Mouse (Mus musculus) adipose tissue, adult 10 weeks (tissue): ENCODE results near the gene Slc6a21. TPM values are rescaled to one million over a fixed set of nuclear protein-coding genes. Genes with fewer than 3 reads are reported as not detected.

ENCODE experiments used
- polyA plus RNA-seq: library from polyadenylated mRNA; stranded (reverse); fragments of 350-450 nt; fragmentation: Illumina TruSeq; extraction: RNeasy Lipid Tissue Mini Kit (QIAGEN cat#74804); gene quantifications from one replicate; pipeline ENCODE4 v1.2.3, GENCODE M21; 2014; ENCODE audit warnings: low read depth, low replicate concordance

Slc6a21 gene
- polyA plus RNA-seq = 9.4 TPM

DNA sequence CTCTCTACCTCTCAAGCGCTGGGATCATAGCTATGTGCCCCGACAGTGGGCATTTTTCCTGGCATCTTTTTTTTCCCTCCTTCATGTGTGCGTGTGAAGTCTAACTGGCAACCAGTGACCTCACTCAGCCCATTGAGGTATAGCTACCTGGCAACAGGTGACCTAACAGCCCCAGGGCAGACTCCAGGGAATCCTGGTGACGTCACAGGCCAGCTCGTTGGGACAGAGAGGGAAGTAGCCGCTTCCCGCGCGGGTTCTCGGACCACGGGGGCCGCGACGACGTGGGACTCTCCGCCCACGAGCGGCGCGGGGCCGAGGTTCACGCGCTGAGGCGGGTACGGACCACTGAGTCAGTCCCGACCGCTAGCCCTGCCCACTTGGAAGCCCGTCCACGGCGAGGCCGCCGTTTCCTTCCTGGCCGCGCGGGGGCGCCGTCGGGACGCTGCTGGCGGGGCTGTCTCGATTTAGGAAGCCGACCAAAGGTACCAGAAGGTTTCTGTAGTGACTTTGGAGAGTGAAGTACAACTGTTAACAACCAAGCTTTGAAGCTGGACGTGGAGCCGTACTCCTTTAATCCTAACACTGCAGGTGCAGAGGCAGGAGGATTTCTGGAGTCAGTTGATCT is at the start of gene Slc6a21:
Gene Slc6a21, plus strand, starts transcription at position 378 of the 625 bp plus-strand sequence.

DNA sequence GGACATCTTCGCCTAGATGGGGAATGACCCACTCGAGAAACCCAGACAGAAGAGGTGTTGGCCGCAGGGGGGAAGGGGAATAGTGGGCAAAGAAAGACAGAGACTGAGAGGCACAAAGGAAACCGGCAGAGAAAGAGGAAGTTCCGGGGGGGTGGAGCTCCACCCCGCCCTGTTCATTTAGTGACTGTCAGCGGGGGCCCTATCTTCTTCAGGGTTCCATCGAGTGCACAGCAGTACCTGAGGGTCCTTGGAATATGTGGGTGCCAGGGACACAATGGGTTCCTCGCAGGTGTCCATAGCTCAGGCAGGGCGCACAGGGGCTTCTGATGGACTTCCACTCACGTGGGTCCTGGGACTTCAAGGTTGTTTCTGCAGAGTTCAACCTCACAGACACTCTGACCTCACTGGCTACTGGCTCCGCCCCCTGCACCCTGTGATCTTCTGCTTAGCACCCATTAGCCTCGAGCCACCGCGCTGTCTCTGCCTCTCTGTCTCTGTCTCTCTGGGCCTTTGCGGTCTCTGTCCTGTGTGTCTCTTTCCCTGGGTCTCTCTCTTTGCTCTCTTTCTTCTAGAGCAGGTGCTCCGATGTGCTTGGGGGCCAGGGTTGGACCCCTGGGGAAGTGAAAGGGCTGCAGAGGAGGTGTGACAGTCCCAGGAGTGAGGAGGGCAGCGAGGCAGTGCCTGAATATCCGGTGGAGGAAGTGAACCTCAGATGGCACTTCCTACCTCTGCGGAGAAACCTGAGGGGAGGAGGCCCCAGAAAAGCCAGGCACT is 38.4 kb upstream of the Slc6a21 start, which contains the start of gene Cd37:
Gene Cd37, minus strand, starts transcription at position 393 of the 774 bp plus-strand sequence.

DNA sequence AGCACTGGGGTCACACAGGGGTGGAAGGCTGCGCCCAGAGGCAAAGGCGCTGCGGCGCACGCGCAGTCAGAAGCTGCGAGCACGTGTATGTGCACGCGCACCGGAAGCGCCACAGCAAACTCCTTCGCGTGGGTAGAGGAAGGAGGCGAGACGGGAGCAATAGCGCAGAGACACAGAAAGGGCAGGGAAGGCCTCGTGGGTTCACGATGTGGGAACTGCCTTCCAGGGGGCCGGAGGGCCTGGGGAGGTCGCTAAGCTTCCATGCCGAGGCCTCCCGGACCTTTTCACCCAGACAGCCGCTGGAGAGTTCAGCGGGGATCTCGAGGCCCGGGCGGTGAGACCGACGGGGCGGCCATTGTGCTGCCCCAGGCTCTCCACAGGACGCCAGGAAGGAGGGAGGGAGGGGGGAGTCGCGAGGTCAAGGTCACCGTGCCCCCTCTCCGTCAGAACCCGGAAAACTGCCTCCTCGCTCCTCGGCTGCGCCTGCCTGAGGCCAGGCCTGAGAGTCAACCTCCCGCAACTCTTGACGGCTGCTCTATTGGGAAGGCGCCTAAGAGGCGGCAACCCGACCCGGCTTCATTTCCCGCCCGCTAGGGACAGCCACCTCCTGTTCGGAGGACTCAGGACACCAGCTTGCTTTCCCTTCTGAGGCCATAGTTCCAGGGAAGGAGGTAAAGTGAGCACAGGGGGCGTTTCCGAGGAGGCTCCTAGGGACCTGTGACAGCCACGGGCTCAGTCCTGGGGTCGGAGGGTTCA is 36.5 kb upstream of the Slc6a21 start, which contains the start of gene Slc6a16:
Gene Slc6a16, plus strand, starts transcription at position 453 of the 756 bp plus-strand sequence.

DNA sequence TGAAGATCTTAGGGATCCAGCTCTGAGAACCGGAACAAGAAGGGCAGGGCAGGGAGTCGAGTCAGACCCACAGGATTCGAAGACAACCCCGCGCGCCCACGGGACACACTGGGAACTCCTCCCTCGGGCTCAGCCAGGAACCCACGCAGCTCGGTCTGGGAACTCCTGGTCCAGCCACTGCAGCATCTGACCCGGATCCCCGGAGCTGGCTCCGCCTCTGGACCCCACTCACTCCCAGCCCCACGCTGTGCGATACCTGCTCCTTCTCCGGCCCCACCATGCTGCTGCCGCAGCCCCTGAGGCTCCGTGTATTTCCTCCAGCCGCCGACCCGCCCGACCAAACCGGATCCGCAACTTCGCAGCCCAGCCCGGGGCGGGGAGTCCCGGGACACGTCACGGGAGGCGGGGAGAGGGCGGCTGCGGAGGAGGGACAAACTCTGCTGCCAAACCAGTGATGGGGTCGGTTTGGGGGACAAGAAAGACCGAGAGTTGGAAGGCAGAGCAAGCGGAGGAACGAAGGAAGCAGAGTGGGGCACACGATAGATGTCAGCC is 56.2 kb downstream of the Slc6a21 start, which contains the start of gene Trpm4:
Gene Trpm4, minus strand, starts transcription at position 350 of the 552 bp plus-strand sequence.

DNA sequence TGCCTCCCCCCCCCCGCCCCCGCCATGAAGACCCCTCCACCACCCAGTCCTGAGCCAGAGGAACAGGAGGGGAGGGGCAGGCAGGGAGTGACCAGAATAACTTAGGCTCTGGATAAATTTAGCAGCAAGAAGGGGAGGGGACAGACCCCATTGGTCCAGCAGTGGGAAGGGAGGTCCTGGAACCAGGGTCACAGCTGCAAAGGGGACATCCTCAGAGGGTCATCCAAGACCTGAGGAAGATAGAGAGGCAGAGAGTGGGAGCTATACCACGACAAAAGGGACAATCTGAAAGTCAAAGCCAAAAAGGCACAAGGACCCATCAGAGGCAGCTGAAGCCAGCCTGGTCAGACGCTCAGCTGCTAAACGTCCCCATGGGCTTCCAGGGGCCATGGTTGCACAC is 57.7 kb downstream of the Slc6a21 start, which contains the start of gene Hrc:
Gene Hrc, plus strand, starts transcription at position 235 of the 400 bp plus-strand sequence.

Other genes with a start within 250 kb of the Slc6a21 start
- gene Prr12, start 224.6 kb upstream of the Slc6a21 start, polyA plus RNA-seq = 15.7 TPM
- 43.3 TPM for gene Nosip, start 215.1 kb upstream of the Slc6a21 start, polyA plus RNA-seq
- gene Prrg2, start 214.8 kb upstream of the Slc6a21 start, polyA plus RNA-seq = 40.3 TPM
- 67.3 TPM for gene Rcn3, start 185.3 kb upstream of the Slc6a21 start, polyA plus RNA-seq
- 149 TPM for gene Fcgrt, start 173.7 kb upstream of the Slc6a21 start, polyA plus RNA-seq
- gene Rps11, start 153.1 kb upstream of the Slc6a21 start, polyA plus RNA-seq = 1,035 TPM
- 2,139 TPM for gene Rpl13a, start 148.8 kb upstream of the Slc6a21 start, polyA plus RNA-seq
- not detected for gene Gm45713, start 141.3 kb upstream of the Slc6a21 start, polyA plus RNA-seq
- 23.0 TPM for gene Flt3l, start 141.1 kb upstream of the Slc6a21 start, polyA plus RNA-seq
- gene Pih1d1, start 123.2 kb upstream of the Slc6a21 start, polyA plus RNA-seq = 44.6 TPM
- 22.5 TPM for gene Aldh16a1, start 122.9 kb upstream of the Slc6a21 start, polyA plus RNA-seq
- 0.97 TPM for gene Slc17a7, start 113.6 kb upstream of the Slc6a21 start, polyA plus RNA-seq
- not detected for gene Gfy, start 97.9 kb upstream of the Slc6a21 start, polyA plus RNA-seq
- not detected for gene Pth2, start 96.5 kb upstream of the Slc6a21 start, polyA plus RNA-seq
- gene Ccdc155, start 72.6 kb upstream of the Slc6a21 start, polyA plus RNA-seq = 1.5 TPM
- 37.0 TPM for gene Dkkl1, start 65.4 kb upstream of the Slc6a21 start, polyA plus RNA-seq
- 17.0 TPM for gene Tead2, start 61.8 kb upstream of the Slc6a21 start, polyA plus RNA-seq
- 13.6 TPM for gene Cd37, start 38.4 kb upstream of the Slc6a21 start, polyA plus RNA-seq
- 1.4 TPM for gene Slc6a16, start 36.4 kb upstream of the Slc6a21 start, polyA plus RNA-seq
- 41.0 TPM for gene Trpm4, start 56.3 kb downstream of the Slc6a21 start, polyA plus RNA-seq
- 0.65 TPM for gene Hrc, start 57.8 kb downstream of the Slc6a21 start, polyA plus RNA-seq
- gene Ppfia3, start 89.5 kb downstream of the Slc6a21 start, polyA plus RNA-seq = 3.5 TPM
- gene Lin7b, start 93.1 kb downstream of the Slc6a21 start, polyA plus RNA-seq = 5.1 TPM
- 288 TPM for gene Snrnp70, start 118.2 kb downstream of the Slc6a21 start, polyA plus RNA-seq
- gene Kcna7, start 128.1 kb downstream of the Slc6a21 start, polyA plus RNA-seq = not detected
- gene Ntf5, start 136.2 kb downstream of the Slc6a21 start, polyA plus RNA-seq = 2.6 TPM
- 1.4 TPM for gene Lhb, start 143.3 kb downstream of the Slc6a21 start, polyA plus RNA-seq
- 41.6 TPM for gene Gys1, start 157.3 kb downstream of the Slc6a21 start, polyA plus RNA-seq
- 33.5 TPM for gene Ruvbl2, start 160.6 kb downstream of the Slc6a21 start, polyA plus RNA-seq
- 2,850 TPM for gene Ftl1, start 182.4 kb downstream of the Slc6a21 start, polyA plus RNA-seq
- 61.4 TPM for gene Bax, start 189.4 kb downstream of the Slc6a21 start, polyA plus RNA-seq
- 11.4 TPM for gene Tulp2, start 204.4 kb downstream of the Slc6a21 start, polyA plus RNA-seq
- 4.7 TPM for gene Gm45808, start 209.3 kb downstream of the Slc6a21 start, polyA plus RNA-seq
- 23.6 TPM for gene Dhdh, start 211.3 kb downstream of the Slc6a21 start, polyA plus RNA-seq
- 558 TPM for gene Nucb1, start 232.9 kb downstream of the Slc6a21 start, polyA plus RNA-seq
- gene Ppp1r15a, start 248.8 kb downstream of the Slc6a21 start, polyA plus RNA-seq = 23.3 TPM
- gene Plekha4, start 248.8 kb downstream of the Slc6a21 start, polyA plus RNA-seq = 12.8 TPM